Mouse (Mus musculus) bone marrow, adult 2 months (tissue): ENCODE measurements around the gene Ier5l.

Experiments used
- CTCF ChIP-seq: fragments of 200-500 bp; IDR thresholded peaks from 2 replicates; pipeline ENCODE4 v1.5.1; 2011; ENCODE audit warnings: low read length, control low read depth; ENCODE audit not compliant: control insufficient read depth, insufficient read depth
- POLR2A ChIP-seq: fragments of 200-500 bp; IDR thresholded peaks from 2 replicates; pipeline ENCODE4 v1.6.1; 2011; ENCODE audit warnings: low read depth, mild to moderate bottlenecking, control low read depth, low read length, borderline replicate concordance; ENCODE audit not compliant: control insufficient read depth

DNA sequence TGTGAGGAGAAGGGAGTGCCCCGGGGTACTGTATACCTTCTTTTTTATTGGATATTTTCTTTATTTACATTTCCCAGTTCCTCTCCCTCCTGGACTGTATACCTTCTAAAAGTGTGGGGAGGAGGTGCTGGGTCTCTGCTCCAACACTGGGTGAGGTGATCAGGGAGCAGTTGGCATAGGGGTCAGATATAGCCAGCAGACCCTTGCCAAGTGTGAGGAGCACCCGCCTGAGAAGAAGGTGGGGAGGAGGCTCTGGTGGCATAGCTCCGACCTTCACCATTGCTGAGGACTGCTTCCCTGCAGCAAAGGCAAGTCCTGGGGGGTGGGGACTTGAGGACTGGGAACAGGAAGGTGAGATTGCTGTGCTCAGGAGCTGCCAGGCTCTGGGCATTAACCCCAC lies 22.5 kb downstream of the Ier5l start:
- TF ChIP-seq CTCF, result no peak
- TF ChIP-seq POLR2A, result no peak
